Mouse (Mus musculus) E14TG2a.4 (cell line): ENCODE data around the gene Fam53b.

Source experiments
- CTCF ChIP-seq: conservative IDR thresholded peaks from 2 replicates; pipeline ENCODE4 v1.5.1; 2014; ENCODE audit warnings: low read length
- POU5F1 ChIP-seq: IDR thresholded peaks from 2 replicates; pipeline ENCODE4 v1.6.1; 2014; ENCODE audit warnings: low read length, borderline replicate concordance

DNA sequence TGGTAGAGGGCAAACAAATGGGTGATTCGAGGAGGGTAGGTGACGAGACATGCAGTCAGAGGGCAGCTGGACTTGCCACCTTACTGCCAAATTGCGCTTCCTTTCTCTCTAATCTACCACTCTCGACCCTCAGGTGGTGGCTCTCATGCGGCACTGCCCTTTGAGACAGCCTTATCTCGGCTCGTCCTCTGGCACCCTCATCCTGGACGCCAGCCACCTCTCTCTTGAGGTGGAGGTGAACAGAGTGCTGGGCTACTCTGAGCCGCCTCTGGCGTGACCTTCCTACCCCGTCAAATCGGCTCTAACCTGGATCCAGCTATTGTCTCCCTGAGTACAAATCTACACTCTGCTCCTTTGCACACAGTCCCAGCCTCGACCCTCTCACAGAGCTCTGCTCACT is 35.1 kb downstream of the Fam53b start:
- TF ChIP-seq POU5F1 = no peak
- TF ChIP-seq CTCF = no peak
